Mouse (Mus musculus) stomach, embryonic 15.5 days (tissue): ENCODE measurements around the gene Ranbp6. TPM values are rescaled to one million over a fixed set of nuclear protein-coding genes. Genes with fewer than 3 reads are reported as not detected.

Experiments
- ATAC-seq: fragments of 200-750 bp; cut with Nextera tagmentation; 2 replicates; pipeline ENCODE4 v1.8.0; 2017; ENCODE audit warnings: low read depth, moderate number of reproducible peaks, moderate TSS enrichment; ENCODE audit not compliant: insufficient read depth, low FRiP score
- H3K27ac ChIP-seq: fragments of 300-500 bp; sonication (generic); 2 replicates; pipeline ENCODE4 v1.5.1; 2015; ENCODE audit warnings: mild to moderate bottlenecking, inconsistent platforms
- H3K27me3 ChIP-seq: fragments of 300-500 bp; sonication (generic); replicated peaks from 2 replicates; pipeline ENCODE4 v1.6.1; 2015; ENCODE audit warnings: inconsistent platforms
- H3K36me3 ChIP-seq: fragments of 300-500 bp; sonication (generic); 2 replicates; pipeline ENCODE4 v1.6.1; 2015; ENCODE audit warnings: inconsistent platforms
- H3K4me1 ChIP-seq: fragments of 300-500 bp; sonication (generic); 2 replicates; pipeline ENCODE4 v1.6.1; 2015; ENCODE audit warnings: inconsistent platforms
- H3K4me2 ChIP-seq: fragments of 300-500 bp; sonication (generic); 2 replicates; pipeline ENCODE4 v1.6.1; 2015; ENCODE audit warnings: mild to moderate bottlenecking, inconsistent platforms
- H3K4me3 ChIP-seq: fragments of 300-500 bp; sonication (generic); replicated peaks from 2 replicates; pipeline ENCODE4 v1.5.1; 2015; ENCODE audit warnings: inconsistent platforms
- H3K9ac ChIP-seq: fragments of 300-500 bp; sonication (generic); 2 replicates; pipeline ENCODE4 v1.6.1; 2015; ENCODE audit warnings: inconsistent platforms
- H3K9me3 ChIP-seq: fragments of 300-500 bp; sonication (generic); 2 replicates; pipeline ENCODE4 v1.6.1; 2016; ENCODE audit warnings: inconsistent platforms
- WGBS: fragments of 180-500 bp; shearing (Covaris S2); methylation state at CpG from one replicate; pipeline ENCODE4 v1.1.7; 2015; 5-methylcytosine and 5-hydroxymethylcytosine counted together
- polyA plus RNA-seq: library from polyadenylated mRNA; unstranded; fragments of >200 nt; fragmentation: Nextera tagmentation; extraction: Ambion mirVana; gene quantifications from 2 replicates; pipeline ENCODE4 v1.2.1, GENCODE M21; 2015

Gene Ranbp6
- polyA plus RNA-seq, 1 experiment from 2014 or later = 14.4 TPM

DNA sequence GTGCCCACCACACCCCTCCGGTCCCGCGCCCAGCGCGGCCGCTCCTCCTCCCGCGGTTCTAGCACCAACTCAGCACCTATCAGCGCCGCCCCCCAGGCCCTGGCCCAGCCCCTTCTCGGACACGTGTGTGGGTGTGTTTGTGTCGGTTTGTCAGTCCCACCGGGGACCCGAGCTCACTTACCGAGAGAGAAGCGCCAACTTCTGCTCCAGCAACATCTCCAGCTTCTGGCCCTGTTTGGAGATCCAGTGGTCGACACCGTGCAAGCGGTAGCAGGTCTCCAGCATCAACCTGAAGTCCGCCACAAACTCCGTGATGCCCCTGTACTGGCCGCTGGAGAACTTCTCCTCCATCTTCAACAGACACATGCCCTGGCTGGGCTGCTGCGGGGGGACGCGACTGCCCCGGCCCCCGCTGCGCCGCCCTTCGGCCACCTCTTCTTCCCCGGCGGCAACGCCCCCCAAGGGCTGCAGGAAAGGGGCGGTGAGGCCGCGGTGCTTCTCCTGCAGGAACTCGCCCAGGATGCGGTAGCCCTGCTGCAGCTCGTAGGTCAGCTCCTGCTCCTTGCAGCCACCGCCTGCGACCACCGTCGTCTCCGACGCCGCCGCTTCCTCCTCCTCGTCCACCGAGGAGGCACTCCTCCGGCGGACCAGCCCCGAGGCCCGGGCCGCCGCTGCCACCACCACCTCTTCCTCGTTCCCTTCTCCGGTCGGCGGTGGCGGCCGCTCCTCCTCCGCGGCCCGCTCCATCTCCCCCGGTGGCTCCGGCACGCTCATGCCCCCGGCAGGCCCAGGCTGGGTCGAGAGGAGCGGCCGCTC is 7.5 kb downstream of the Ranbp6 start:
- Histone ChIP-seq H3K4me2 (peak overlapping the region; percentile 86), H3K27ac (peak overlapping the region; percentile 91), H3K27me3 (no peaks in the 10 kb centered on the region), H3K4me1 (peaks cover 6% of the 10 kb centered on the region; the same call in 1 of the 2 replicates), H3K4me3 (peak overlapping the region; percentile 86), H3K9me3 (no peaks in the 10 kb centered on the region), H3K36me3 (peaks cover under 1% of the 10 kb centered on the region; the same call in 1 of the 2 replicates), H3K9ac (peak overlapping the region; percentile 82)
- under 1% methylated on average over 69 of the region's 72 CpGs for WGBS
- ATAC-seq = peak; percentile 82

DNA sequence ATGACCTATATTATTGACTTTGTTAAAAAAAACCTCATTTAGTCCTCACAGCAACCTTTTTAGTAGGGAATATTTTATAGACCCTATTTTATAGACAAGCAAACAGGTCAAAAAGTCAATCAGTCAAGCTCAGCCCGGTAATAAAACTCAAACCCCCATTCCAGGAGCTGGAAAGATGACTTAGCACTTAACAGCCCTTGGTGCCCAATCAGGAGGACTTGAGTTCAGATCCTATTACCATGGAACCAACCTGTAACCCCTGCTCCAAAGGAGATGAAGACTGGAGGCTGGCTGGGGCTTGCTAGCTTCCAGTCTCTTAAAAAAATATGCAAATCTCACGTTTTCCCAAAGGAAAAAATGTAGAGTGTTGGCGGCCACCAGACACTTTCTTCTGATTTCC is 8.8 kb downstream of the Ranbp6 start:
- 51% methylated on average over 3 of the region's 3 CpGs for WGBS
- no peak for ATAC-seq
- peak overlapping the region; percentile 52 for H3K4me2 ChIP-seq
- no peaks in the 10 kb centered on the region for H3K27me3 ChIP-seq
- H3K9me3 ChIP-seq = no peaks in the 10 kb centered on the region
- no peak overlapping the region for H3K27ac ChIP-seq
- peak overlapping the region; percentile 26 for H3K4me3 ChIP-seq
- peaks cover 6% of the 10 kb centered on the region; the same call in 1 of the 2 replicates for H3K4me1 ChIP-seq
- no peaks in the 10 kb centered on the region for H3K36me3 ChIP-seq
- H3K9ac ChIP-seq = no peak overlapping the region

DNA sequence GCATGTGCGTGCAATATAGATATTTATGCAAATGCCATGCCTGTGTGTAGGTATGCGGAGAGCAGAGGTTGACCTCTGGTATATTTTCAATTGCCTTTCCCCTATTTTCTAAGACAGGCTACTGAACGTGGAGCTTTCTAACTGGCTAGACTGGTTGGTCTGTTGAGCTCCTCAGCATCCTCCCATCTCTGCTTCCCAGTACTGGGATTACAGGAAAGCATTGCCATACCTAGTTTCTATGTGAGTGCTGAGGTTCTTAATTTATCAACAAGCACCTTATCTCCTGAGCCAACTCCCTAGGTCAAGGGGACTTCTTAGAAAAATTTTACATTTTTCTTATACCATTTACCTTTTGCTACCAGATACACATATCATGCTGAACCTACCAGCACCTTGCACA is 15.4 kb downstream of the Ranbp6 start:
- no peak overlapping the region for H3K9ac ChIP-seq
- 82% methylated on average over 3 of the region's 3 CpGs for WGBS
- no peak overlapping the region for H3K4me2 ChIP-seq
- H3K4me3 ChIP-seq = no peak overlapping the region
- no peaks in the 10 kb centered on the region for H3K9me3 ChIP-seq
- ATAC-seq = no peak
- no peaks in the 10 kb centered on the region for H3K4me1 ChIP-seq
- H3K36me3 ChIP-seq = no peaks in the 10 kb centered on the region
- H3K27ac ChIP-seq = no peak overlapping the region
- no peaks in the 10 kb centered on the region for H3K27me3 ChIP-seq

DNA sequence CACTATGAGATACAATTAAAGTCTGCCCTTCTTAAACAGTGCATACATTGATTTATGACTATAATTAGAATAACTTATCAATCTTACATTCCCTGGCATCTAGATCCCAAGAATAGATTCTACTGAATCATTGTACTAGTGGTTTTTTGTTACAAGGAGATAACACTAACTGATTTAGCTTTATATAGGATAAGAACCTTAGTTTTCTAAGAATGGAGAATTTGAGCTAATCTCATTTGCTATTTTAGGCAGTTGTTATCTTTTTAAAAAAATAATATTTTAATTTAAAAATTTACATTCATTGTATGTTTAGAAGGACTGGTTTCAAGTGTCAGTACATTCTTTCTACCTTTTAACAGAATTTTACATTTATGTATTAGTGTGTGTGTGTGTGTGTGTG is 24.8 kb downstream of the Ranbp6 start:
- Histone ChIP-seq H3K4me3 (no peak overlapping the region), H3K27me3 (no peaks in the 10 kb centered on the region), H3K36me3 (0 out of 2 replicates have a peak, but pooled peaks cover 3% of the 10 kb centered on the region), H3K27ac (no peak overlapping the region), H3K9ac (no peak overlapping the region), H3K9me3 (no peaks in the 10 kb centered on the region), H3K4me1 (no peaks in the 10 kb centered on the region), H3K4me2 (no peak overlapping the region)
- no peak for ATAC-seq

DNA sequence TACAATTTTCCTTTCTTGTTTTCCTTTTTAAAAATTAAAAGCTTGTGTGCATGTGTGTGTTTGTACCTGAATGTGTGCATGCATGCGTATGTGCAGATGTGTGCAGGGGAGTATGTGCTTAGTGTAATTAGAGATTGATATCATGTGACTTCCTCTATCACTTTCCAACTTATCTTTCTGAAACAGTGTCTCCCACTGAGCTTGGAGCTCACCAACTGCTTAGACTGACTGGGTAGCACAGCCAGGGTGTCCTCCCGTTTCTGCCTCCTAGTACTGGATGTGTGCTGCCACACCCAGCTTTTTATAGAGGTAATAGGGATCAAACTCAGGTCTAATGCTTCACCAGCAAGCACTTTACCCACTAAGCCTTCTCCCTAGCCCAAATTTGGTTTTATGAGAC is 29.9 kb downstream of the Ranbp6 start:
- Histone ChIP-seq H3K4me2 (no peak overlapping the region), H3K9me3 (no peaks in the 10 kb centered on the region), H3K9ac (no peak overlapping the region), H3K27me3 (no peaks in the 10 kb centered on the region), H3K27ac (no peak overlapping the region), H3K4me3 (no peak overlapping the region), H3K36me3 (0 out of 2 replicates have a peak, but pooled peaks cover 3% of the 10 kb centered on the region), H3K4me1 (no peaks in the 10 kb centered on the region)
- WGBS = 88% methylated on average over 2 of the region's 2 CpGs
- no peak for ATAC-seq

Other genes with a start within 250 kb of the Ranbp6 start
- 14.2 and 15.5 TPM in 2 replicates for gene Ermp1, start 164.6 kb downstream of the Ranbp6 start, polyA plus RNA-seq
- gene Mlana, start 115.2 kb downstream of the Ranbp6 start, polyA plus RNA-seq = not detected in 2 replicates
- 4.7 and 5.2 TPM in 2 replicates for gene 9930021J03Rik, start 7.0 kb downstream of the Ranbp6 start, polyA plus RNA-seq
- gene Il33, start 112.1 kb upstream of the Ranbp6 start, polyA plus RNA-seq = 13.9 and 14.7 TPM in 2 replicates
- gene Trpd52l3, start 190.8 kb upstream of the Ranbp6 start, polyA plus RNA-seq = not detected in 2 replicates
- 62.5 and 64.9 TPM in 2 replicates for gene Uhrf2, start 217.5 kb upstream of the Ranbp6 start, polyA plus RNA-seq